Mouse (Mus musculus) right cerebral cortex, postnatal 14 days (tissue): ENCODE data around the gene Pnkp.

Experiments used
- DNase-seq: peaks from one replicate; pipeline ENCODE4 v3.0.0; 2022

Pnkp gene

GRCm38 (mm10) chr7:44853596-44854355 lies 3.2 kb upstream of the Pnkp start:
- no peak for DNase-seq

- peak; percentile 72 for DNase-seq
Measured at GRCm38 (mm10) chr7:44854356-44855031, 2.4 kb upstream of the Pnkp start.

- DNase-seq: no peak
Measured at GRCm38 (mm10) chr7:44855036-44855435, 1.9 kb upstream of the Pnkp start.

GRCm38 (mm10) chr7:44856265-44856916 lies 548 bp upstream of the Pnkp start:
- no peak for DNase-seq

GRCm38 (mm10) chr7:44857905-44858304 lies 966 bp downstream of the Pnkp start:
- DNase-seq: no peak

GRCm38 (mm10) chr7:44859896-44860295 lies 3.0 kb downstream of the Pnkp start:
- DNase-seq: no peak

- DNase-seq: peak; percentile 77
Measured at GRCm38 (mm10) chr7:44860576-44861428, 3.9 kb downstream of the Pnkp start.

- DNase-seq: no peak
Measured at GRCm38 (mm10) chr7:44861429-44861816, 4.5 kb downstream of the Pnkp start.

GRCm38 (mm10) chr7:44862434-44862833 lies 5.5 kb downstream of the Pnkp start:
- DNase-seq: no peak

- DNase-seq: no peak
Measured at GRCm38 (mm10) chr7:44863210-44863609, 6.3 kb downstream of the Pnkp start.

- no peak for DNase-seq
Measured at GRCm38 (mm10) chr7:44863982-44864494, 7.1 kb downstream of the Pnkp start.

GRCm38 (mm10) chr7:44864595-44865542 lies 7.9 kb downstream of the Pnkp start:
- DNase-seq: no peak

GRCm38 (mm10) chr7:44866276-44867009 lies 9.5 kb downstream of the Pnkp start:
- no peak for DNase-seq

- no peak for DNase-seq
Measured at GRCm38 (mm10) chr7:44867010-44867702, 10.2 kb downstream of the Pnkp start.

- no peak for DNase-seq
Measured at GRCm38 (mm10) chr7:44867802-44868201, 10.9 kb downstream of the Pnkp start.

- no peak for DNase-seq
Measured at GRCm38 (mm10) chr7:44868465-44868864, 11.5 kb downstream of the Pnkp start.

GRCm38 (mm10) chr7:44868919-44869696 lies 12.2 kb downstream of the Pnkp start:
- DNase-seq: peak; percentile 50

GRCm38 (mm10) chr7:44869697-44870528 lies 13.0 kb downstream of the Pnkp start, which contains the start of gene Ptov1:
Ptov1 (minus strand) TSS chr7:44869788.
- peak; percentile 93 for DNase-seq
